Mouse (Mus musculus) layer of hippocampus, adult 8-10 months (tissue): ENCODE data around the gene Pou2f3. TPM values are rescaled to one million over a fixed set of nuclear protein-coding genes. Genes with fewer than 3 reads are reported as not detected.

Source experiments
- DNase-seq, 2 experiments: peaks; one replicate each; pipeline ENCODE4 v3.0.0; 2022; ENCODE audit warnings: low spot score in 2 of 2
- total RNA-seq, 4 experiments: library from RNA; stranded (reverse); gene quantifications; 2 replicates each; pipeline ENCODE4 v1.2.4; 2022

Pou2f3 gene
- total RNA-seq, 4 experiments from 2014 or later, result 0.34 TPM; not detected in 3

DNA sequence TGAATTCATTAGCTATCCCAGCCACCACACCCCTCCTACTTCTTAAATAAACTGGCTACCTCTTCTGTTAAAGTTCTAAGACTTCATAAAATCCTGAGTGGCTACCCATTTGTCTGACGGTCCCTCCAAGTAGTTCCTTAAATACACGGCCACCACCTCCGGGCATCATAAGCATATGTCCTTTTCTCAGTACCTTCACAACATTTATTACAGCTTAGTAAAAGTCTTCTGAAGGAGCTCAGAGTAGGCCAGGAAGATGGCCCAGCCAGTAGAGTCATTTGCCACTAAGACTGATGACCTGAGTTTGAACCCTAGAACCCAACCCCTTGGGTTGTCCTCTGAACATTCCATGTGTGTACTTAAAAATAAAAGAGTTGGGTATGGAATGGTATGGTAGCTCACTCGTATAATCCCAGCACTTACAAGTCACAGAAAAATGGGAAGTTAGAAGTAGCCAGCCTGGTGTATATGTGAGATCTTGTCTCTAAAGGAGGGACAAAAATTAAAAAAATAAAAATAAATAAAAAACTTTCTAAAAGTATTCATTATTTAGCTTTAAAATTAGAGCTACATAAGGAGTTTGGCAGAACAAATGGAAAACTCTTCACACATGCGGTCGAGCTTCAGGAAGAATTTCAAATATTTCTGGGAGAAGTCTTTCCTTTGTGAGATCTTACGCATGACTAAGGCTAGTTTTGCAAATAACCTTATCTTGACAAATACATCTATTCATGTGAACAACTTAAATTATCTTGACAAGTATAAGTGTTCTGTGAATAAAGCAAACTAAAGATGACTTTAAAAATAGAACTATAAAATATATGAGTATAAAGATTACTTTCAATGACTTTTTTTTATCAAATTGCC is 125.4 kb downstream of the Pou2f3 start:
- no peak for DNase-seq

DNA sequence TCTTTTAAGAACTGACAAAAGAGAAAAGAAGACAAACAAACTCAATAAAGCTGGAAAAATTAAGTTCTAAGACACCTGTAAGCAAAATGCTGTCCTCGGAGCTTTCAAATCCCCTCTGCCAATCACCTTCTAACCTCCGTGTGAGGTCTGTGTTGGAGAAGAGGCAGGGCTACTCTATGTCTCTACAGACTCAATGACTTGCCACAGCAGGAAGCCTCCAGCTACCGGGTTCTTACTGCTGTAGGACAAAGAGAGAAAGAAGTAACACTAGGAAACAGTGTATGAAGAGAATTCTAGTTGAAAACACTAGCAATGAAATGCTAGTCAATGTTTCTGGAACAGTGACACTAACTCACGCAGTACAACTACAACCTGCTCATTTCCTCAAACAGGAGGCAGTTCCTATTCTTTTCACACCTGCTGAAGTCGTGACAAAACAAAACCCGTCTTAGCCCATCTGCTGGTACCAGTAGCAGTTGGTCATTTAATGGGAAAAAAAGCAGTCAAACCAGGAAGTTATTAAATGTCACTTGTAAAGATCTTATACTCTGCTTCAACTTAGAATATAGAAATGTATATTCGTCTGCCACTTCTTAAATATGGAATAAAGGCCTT is 126.6 kb downstream of the Pou2f3 start:
- no peak for DNase-seq

DNA sequence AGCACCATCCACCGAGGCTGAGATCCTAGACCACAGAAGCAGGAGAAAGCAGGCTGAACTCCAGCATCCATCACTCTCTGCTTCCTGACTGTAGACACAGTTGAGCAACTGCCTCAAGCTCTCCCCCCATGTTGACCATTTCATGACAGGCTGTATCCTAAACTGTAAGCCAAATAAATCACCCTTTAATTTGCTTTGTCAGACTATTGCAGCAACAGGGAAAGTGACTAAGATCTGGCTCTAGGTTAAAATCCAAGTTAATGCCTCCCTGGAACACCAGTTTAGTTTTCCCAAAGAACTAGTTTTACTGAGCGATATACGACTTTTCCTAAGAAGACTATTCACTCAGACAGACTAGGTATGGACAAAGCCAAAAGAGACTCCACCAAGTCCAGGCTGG is 131.5 kb downstream of the Pou2f3 start:
- no peak for DNase-seq

DNA sequence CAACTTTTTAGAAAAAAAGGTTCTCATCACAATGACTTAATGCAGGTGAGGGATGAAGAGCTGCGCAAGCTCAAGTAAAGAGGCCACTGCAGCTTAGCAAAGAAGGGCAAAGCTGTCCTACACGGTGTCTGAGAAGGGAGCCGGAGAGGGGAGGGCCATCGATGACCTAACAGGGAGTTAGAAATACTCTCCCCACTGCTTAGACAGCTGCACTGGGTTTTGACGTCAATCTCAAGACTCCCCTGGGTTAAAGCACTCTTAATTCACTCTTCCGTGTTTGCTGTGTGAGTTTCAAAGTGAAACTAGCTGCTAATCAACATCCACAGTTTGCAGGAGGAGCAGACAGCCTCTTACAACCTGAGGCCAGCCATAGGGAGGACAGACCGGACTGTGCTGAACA is 134.0 kb downstream of the Pou2f3 start:
- DNase-seq, result no peak

DNA sequence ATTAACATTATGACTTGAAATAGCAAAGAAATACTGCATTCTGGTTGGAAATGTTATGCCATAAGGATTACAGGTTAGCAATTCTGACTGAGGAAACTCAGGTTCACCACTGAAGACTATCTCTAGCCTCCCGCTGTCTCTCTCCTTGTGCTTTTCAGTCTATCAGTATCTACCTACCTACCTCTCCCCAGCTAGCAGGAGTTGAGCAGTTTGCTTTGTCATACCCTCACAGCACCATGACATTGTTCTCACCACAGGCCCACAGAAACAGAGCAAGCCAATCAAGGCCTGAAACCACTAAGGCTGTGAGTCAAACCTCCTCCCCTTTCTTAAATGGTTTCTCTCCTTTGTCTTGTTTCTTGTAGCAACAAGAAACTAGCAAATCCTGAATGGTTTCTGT is 135.6 kb downstream of the Pou2f3 start:
- no peak for DNase-seq

Other genes with a start within 250 kb of the Pou2f3 start
- gene Arhgef12, start 103.1 kb downstream of the Pou2f3 start, total RNA-seq, result 100 to 1,000 TPM; 144 to 165 (median 151) TPM
- 10 to 100 TPM; 18.5 to 22.9 (median 19.5) TPM for gene Tmem136, start 93.8 kb downstream of the Pou2f3 start, total RNA-seq
- 10 to 100 TPM; 14.4 to 23.9 (median 18.0) TPM for gene Oaf, start 29.5 kb upstream of the Pou2f3 start, total RNA-seq
- under 1 TPM in 3 of 4 experiments, not detected in 1; 0.13 to 0.56 (median 0.23) TPM for gene Trim29, start 100.5 kb upstream of the Pou2f3 start, total RNA-seq